Mouse (Mus musculus): ENCODE data around the gene Adamts3. TPM values are rescaled to one million over a fixed set of nuclear protein-coding genes. Genes with fewer than 3 reads are reported as not detected.

Gene Adamts3
- 10.7 and 11.1 TPM in 2 replicates for polyA plus RNA-seq (2012; rRNA removed)

- DNase-seq (ENCODE audit: extremely low spot score in 1 of 2, low spot score in 1 of 2): peak in 1 of 2 experiments; percentile 52
These were observed at the start of gene Adamts3 for GRCm38 (mm10) chr5:89883051-89883907. Adamts3 (minus strand) TSS chr5:89883334.

GRCm38 (mm10) chr5:89931511-89931910, 48.4 kb upstream of the Adamts3 start:
- DNase-seq (ENCODE audit: extremely low spot score in 1 of 2, low spot score in 1 of 2): no peak

GRCm38 (mm10) chr5:89912359-89912758, 29.2 kb upstream of the Adamts3 start:
- DNase-seq (ENCODE audit: extremely low spot score in 1 of 2, low spot score in 1 of 2): no peak

- DNase-seq (ENCODE audit: extremely low spot score in 1 of 2, low spot score in 1 of 2): no peak
These were observed 28.8 kb upstream of the Adamts3 start for GRCm38 (mm10) chr5:89911950-89912349.

- no peak for DNase-seq (ENCODE audit: extremely low spot score in 1 of 2, low spot score in 1 of 2)
These were observed 28.4 kb upstream of the Adamts3 start for GRCm38 (mm10) chr5:89911508-89911907.

- DNase-seq (ENCODE audit: extremely low spot score in 1 of 2, low spot score in 1 of 2): no peak
These were observed 23.8 kb upstream of the Adamts3 start for GRCm38 (mm10) chr5:89906884-89907431.

GRCm38 (mm10) chr5:89901026-89901425, 17.9 kb upstream of the Adamts3 start:
- DNase-seq (ENCODE audit: extremely low spot score in 1 of 2, low spot score in 1 of 2): no peak

- DNase-seq (ENCODE audit: extremely low spot score in 1 of 2, low spot score in 1 of 2): no peak
These were observed 14.4 kb upstream of the Adamts3 start for GRCm38 (mm10) chr5:89897495-89897894.

- DNase-seq (ENCODE audit: extremely low spot score in 1 of 2, low spot score in 1 of 2): no peak
These were observed 12.4 kb upstream of the Adamts3 start for GRCm38 (mm10) chr5:89895520-89895919.

GRCm38 (mm10) chr5:89884991-89885390, 1.9 kb upstream of the Adamts3 start:
- no peak for DNase-seq (ENCODE audit: extremely low spot score in 1 of 2, low spot score in 1 of 2)

GRCm38 (mm10) chr5:89883908-89884204, 722 bp upstream of the Adamts3 start:
- no peak for DNase-seq (ENCODE audit: extremely low spot score in 1 of 2, low spot score in 1 of 2)

- peak; percentile 33 to 67 for DNase-seq (ENCODE audit: extremely low spot score in 1 of 2, low spot score in 1 of 2)
These were observed 921 bp downstream of the Adamts3 start for GRCm38 (mm10) chr5:89882091-89882734.

- DNase-seq (ENCODE audit: extremely low spot score in 1 of 2, low spot score in 1 of 2): no peak
These were observed 1.7 kb downstream of the Adamts3 start for GRCm38 (mm10) chr5:89881425-89881824.

GRCm38 (mm10) chr5:89878866-89879392, 4.2 kb downstream of the Adamts3 start:
- DNase-seq (ENCODE audit: extremely low spot score in 1 of 2, low spot score in 1 of 2): no peak

GRCm38 (mm10) chr5:89872661-89873060, 10.5 kb downstream of the Adamts3 start:
- DNase-seq (ENCODE audit: extremely low spot score in 1 of 2, low spot score in 1 of 2): no peak

- DNase-seq (ENCODE audit: extremely low spot score in 1 of 2, low spot score in 1 of 2): no peak
These were observed 23.5 kb downstream of the Adamts3 start for GRCm38 (mm10) chr5:89859603-89860002.

GRCm38 (mm10) chr5:89858837-89859236, 24.3 kb downstream of the Adamts3 start:
- no peak for DNase-seq (ENCODE audit: extremely low spot score in 1 of 2, low spot score in 1 of 2)

- peak; percentile 39 to 72 for DNase-seq (ENCODE audit: extremely low spot score in 1 of 2, low spot score in 1 of 2)
These were observed 36.6 kb downstream of the Adamts3 start for GRCm38 (mm10) chr5:89846551-89846950.

GRCm38 (mm10) chr5:89844354-89844753, 38.8 kb downstream of the Adamts3 start:
- DNase-seq (ENCODE audit: extremely low spot score in 1 of 2, low spot score in 1 of 2): peak in 1 of 2 experiments; percentile 32

GRCm38 (mm10) chr5:89843478-89843877, 39.7 kb downstream of the Adamts3 start:
- no peak for DNase-seq (ENCODE audit: extremely low spot score in 1 of 2, low spot score in 1 of 2)

GRCm38 (mm10) chr5:89839627-89840026, 43.5 kb downstream of the Adamts3 start:
- peak; percentile 25 to 62 for DNase-seq (ENCODE audit: extremely low spot score in 1 of 2, low spot score in 1 of 2)

Measured in frontal cortex, adult 2 months (tissue).